Mouse (Mus musculus): ENCODE results near the gene Fbxl3. TPM values are rescaled to one million over a fixed set of nuclear protein-coding genes. Genes with fewer than 3 reads are reported as not detected.
A peak's percentile ranks its signal among the peaks of the same experiment; 100 is the strongest.

Fbxl3 gene
- polyA plus RNA-seq, 1 experiment from 2014 or later, result 23.8 TPM

GRCm38 (mm10) chr14:103058998-103059397, 40.4 kb downstream of the Fbxl3 start:
- no peak overlapping the region for H3K4me3 ChIP-seq (replicated peaks)
- H3K36me3 ChIP-seq, result no peaks in the 10 kb centered on the region
- H3K4me1 ChIP-seq (replicated peaks), result no peaks in the 10 kb centered on the region
- H3K9me3 ChIP-seq, result no peaks in the 10 kb centered on the region
- WGBS, result 81% methylated on average over 1 of the region's 1 CpGs
- no peak overlapping the region for H3K27ac ChIP-seq
- no peak overlapping the region for H3K4me2 ChIP-seq (replicated peaks)
- no peaks in the 10 kb centered on the region for H3K27me3 ChIP-seq
- no peak for ATAC-seq
- no peak overlapping the region for H3K9ac ChIP-seq (replicated peaks)

GRCm38 (mm10) chr14:103056601-103057000, 42.8 kb downstream of the Fbxl3 start:
- Histone ChIP-seq H3K4me1 (replicated peaks) (no peaks in the 10 kb centered on the region), H3K27ac (no peak overlapping the region), H3K4me3 (replicated peaks) (no peak overlapping the region), H3K4me2 (replicated peaks) (no peak overlapping the region), H3K9me3 (no peaks in the 10 kb centered on the region), H3K9ac (replicated peaks) (no peak overlapping the region), H3K27me3 (no peaks in the 10 kb centered on the region), H3K36me3 (no peaks in the 10 kb centered on the region)
- no peak for ATAC-seq
- WGBS, result 90% methylated on average over 7 of the region's 7 CpGs

- WGBS, result 90% methylated on average over 13 of the region's 13 CpGs
- H3K36me3 ChIP-seq, result no peaks in the 10 kb centered on the region
- no peaks in the 10 kb centered on the region for H3K4me1 ChIP-seq (replicated peaks)
- H3K4me3 ChIP-seq (replicated peaks), result no peak overlapping the region
- no peak overlapping the region for H3K27ac ChIP-seq
- ATAC-seq, result no peak
- H3K9ac ChIP-seq (replicated peaks), result no peak overlapping the region
- no peak overlapping the region for H3K4me2 ChIP-seq (replicated peaks)
- no peaks in the 10 kb centered on the region for H3K27me3 ChIP-seq
- no peaks in the 10 kb centered on the region for H3K9me3 ChIP-seq
Observed at GRCm38 (mm10) chr14:103054731-103055130, 44.6 kb downstream of the Fbxl3 start.

- Histone ChIP-seq H3K27me3 (no peaks in the 10 kb centered on the region), H3K4me2 (replicated peaks) (no peak overlapping the region), H3K4me3 (replicated peaks) (no peak overlapping the region), H3K36me3 (no peaks in the 10 kb centered on the region), H3K9ac (replicated peaks) (no peak overlapping the region), H3K9me3 (no peaks in the 10 kb centered on the region), H3K27ac (no peak overlapping the region), H3K4me1 (replicated peaks) (no peaks in the 10 kb centered on the region; the same call in 1 of the 2 replicates)
- 46% methylated on average over 8 of the region's 8 CpGs for WGBS
- ATAC-seq, result peak; percentile 67; the same call in 1 of the 2 replicates
Observed at GRCm38 (mm10) chr14:103051159-103051769, 48.1 kb downstream of the Fbxl3 start.

- no peaks in the 10 kb centered on the region; the same call in 1 of the 2 replicates for H3K4me1 ChIP-seq (replicated peaks)
- 91% methylated on average over 11 of the region's 11 CpGs for WGBS
- no peaks in the 10 kb centered on the region for H3K36me3 ChIP-seq
- no peak overlapping the region for H3K9ac ChIP-seq (replicated peaks)
- no peaks in the 10 kb centered on the region for H3K27me3 ChIP-seq
- no peak overlapping the region for H3K4me2 ChIP-seq (replicated peaks)
- no peak overlapping the region for H3K4me3 ChIP-seq (replicated peaks)
- H3K9me3 ChIP-seq, result no peaks in the 10 kb centered on the region
- no peak for ATAC-seq
- no peak overlapping the region for H3K27ac ChIP-seq
Observed at GRCm38 (mm10) chr14:103048292-103049086, 50.9 kb downstream of the Fbxl3 start.

GRCm38 (mm10) chr14:103046677-103047076, 52.7 kb downstream of the Fbxl3 start, which contains the start of gene Acod1:
TSS of gene Acod1 (plus strand) at chr14:103046977.
- no peaks in the 10 kb centered on the region; the same call in 1 of the 2 replicates for H3K4me1 ChIP-seq (replicated peaks)
- H3K27ac ChIP-seq, result no peak within 1 kb of the TSS
- no peaks in the 10 kb centered on the region for H3K9me3 ChIP-seq
- WGBS, result 79% methylated on average over 2 of the region's 2 CpGs
- ATAC-seq, result no peak
- no peak within 1 kb of the TSS for H3K4me2 ChIP-seq (replicated peaks)
- H3K4me3 ChIP-seq (replicated peaks), result no peak within 1 kb of the TSS
- no peaks in the 10 kb centered on the region for H3K27me3 ChIP-seq
- no peaks in the 10 kb centered on the region for H3K36me3 ChIP-seq
- H3K9ac ChIP-seq (replicated peaks), result no peak within 1 kb of the TSS

- ATAC-seq, result no peak
- Histone ChIP-seq H3K4me3 (replicated peaks) (no peak overlapping the region), H3K4me1 (replicated peaks) (no peaks in the 10 kb centered on the region), H3K36me3 (no peaks in the 10 kb centered on the region), H3K4me2 (replicated peaks) (no peak overlapping the region), H3K9ac (replicated peaks) (no peak overlapping the region), H3K27ac (no peak overlapping the region), H3K9me3 (no peaks in the 10 kb centered on the region), H3K27me3 (no peaks in the 10 kb centered on the region)
- 75% methylated on average over 3 of the region's 3 CpGs for WGBS
Observed at GRCm38 (mm10) chr14:103037016-103037415, 62.4 kb downstream of the Fbxl3 start.

GRCm38 (mm10) chr14:103034076-103034475, 65.3 kb downstream of the Fbxl3 start:
- WGBS, result 86% methylated on average over 9 of the region's 9 CpGs
- ATAC-seq, result no peak
- H3K4me1 ChIP-seq (replicated peaks), result no peaks in the 10 kb centered on the region
- no peaks in the 10 kb centered on the region for H3K27me3 ChIP-seq
- no peak overlapping the region for H3K9ac ChIP-seq (replicated peaks)
- H3K4me2 ChIP-seq (replicated peaks), result no peak overlapping the region
- H3K27ac ChIP-seq, result no peak overlapping the region
- H3K9me3 ChIP-seq, result no peaks in the 10 kb centered on the region
- no peak overlapping the region for H3K4me3 ChIP-seq (replicated peaks)
- H3K36me3 ChIP-seq, result no peaks in the 10 kb centered on the region

GRCm38 (mm10) chr14:103033271-103033823, 66.0 kb downstream of the Fbxl3 start:
- WGBS, result 88% methylated on average over 10 of the region's 10 CpGs
- H3K36me3 ChIP-seq, result no peaks in the 10 kb centered on the region
- H3K9ac ChIP-seq (replicated peaks), result no peak overlapping the region
- H3K9me3 ChIP-seq, result no peaks in the 10 kb centered on the region
- ATAC-seq, result no peak
- no peaks in the 10 kb centered on the region for H3K27me3 ChIP-seq
- H3K4me3 ChIP-seq (replicated peaks), result no peak overlapping the region
- H3K4me1 ChIP-seq (replicated peaks), result no peaks in the 10 kb centered on the region
- no peak overlapping the region for H3K4me2 ChIP-seq (replicated peaks)
- no peak overlapping the region for H3K27ac ChIP-seq

Other genes with a start within 250 kb of the Fbxl3 start
- gene Kctd12, start 116.9 kb downstream of the Fbxl3 start, polyA plus RNA-seq (2015; fragmentation: Nextera tagmentation; extraction: Ambion mirVana), result 8.0 and 10.6 TPM in 2 replicates
- gene Acod1, start 52.6 kb downstream of the Fbxl3 start, polyA plus RNA-seq (2015; fragmentation: Nextera tagmentation; extraction: Ambion mirVana), result not detected in 2 replicates
- 12.9 and 13.8 TPM in 2 replicates for gene Cln5, start 29.4 kb downstream of the Fbxl3 start, polyA plus RNA-seq (2015; fragmentation: Nextera tagmentation; extraction: Ambion mirVana)
- 47.4 and 47.8 TPM in 2 replicates for gene Mycbp2, start 247.2 kb upstream of the Fbxl3 start, polyA plus RNA-seq (2015; fragmentation: Nextera tagmentation; extraction: Ambion mirVana)